Mouse (Mus musculus): ENCODE results near the gene Dnah10.

Gene Dnah10

DNA sequence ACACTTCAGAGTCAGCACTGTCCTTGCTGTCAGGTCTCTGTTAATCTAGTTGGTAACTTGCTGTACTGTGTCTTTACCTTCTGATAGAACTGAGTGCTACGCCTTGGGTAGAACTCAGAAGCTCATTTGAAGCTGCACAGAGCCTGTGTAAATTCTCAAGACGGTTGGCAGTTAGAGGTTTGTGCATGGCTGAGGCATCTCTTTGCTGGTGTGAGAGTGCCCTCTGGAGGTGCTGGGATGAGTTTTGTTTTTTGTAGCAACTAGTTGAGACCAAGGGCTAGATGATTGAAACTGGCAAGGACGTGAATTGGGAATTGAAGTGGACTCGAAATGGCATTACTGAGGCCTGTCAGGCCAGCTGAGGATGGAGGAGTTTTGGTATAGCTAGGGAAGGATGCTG is 144.1 kb downstream of the Dnah10 start:
- peak; percentile 44 for DNase-seq (ENCODE audit: low read depth, low spot score)

DNA sequence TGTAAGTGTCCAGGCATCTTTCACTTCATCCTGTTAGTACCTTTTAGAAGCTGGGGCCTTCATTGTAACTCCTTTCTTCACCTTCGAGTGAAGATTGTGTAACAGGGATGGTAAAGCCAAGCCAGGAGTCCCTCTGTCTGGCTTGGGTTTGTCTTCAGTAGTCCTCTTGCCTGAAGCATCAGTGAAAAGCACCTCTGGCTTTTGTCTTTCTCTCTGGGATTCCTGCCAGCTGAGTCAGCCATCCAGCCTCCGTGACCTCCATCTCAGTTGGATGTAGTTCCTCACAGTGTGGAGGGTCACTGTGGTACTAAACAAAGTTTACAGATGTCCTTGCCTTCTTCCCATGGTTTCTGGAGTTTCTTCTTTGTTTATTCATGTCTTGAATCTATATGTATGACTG is 147.1 kb downstream of the Dnah10 start:
- no peak for DNase-seq (ENCODE audit: low read depth, low spot score)

DNA sequence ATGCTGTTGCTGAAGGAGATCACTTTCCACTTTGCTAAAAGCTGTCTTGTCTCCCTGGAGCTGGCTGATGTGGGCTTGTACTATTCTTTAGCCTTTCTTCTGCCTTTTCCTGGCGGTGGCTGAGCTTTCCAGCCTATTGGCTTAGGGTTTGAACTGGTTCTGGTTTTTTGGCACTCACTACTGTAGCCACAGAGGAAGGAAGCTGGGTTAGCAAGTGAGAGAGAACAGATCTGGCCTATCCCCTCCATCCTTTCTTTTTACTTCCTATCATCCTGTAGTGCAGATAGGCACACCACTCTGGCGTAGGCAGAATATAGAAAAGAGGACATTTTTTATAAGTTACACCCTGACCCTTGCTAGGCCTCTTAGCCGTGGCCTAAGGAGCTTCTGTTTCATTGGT is 148.2 kb downstream of the Dnah10 start:
- no peak for DNase-seq (ENCODE audit: low read depth, low spot score)

DNA sequence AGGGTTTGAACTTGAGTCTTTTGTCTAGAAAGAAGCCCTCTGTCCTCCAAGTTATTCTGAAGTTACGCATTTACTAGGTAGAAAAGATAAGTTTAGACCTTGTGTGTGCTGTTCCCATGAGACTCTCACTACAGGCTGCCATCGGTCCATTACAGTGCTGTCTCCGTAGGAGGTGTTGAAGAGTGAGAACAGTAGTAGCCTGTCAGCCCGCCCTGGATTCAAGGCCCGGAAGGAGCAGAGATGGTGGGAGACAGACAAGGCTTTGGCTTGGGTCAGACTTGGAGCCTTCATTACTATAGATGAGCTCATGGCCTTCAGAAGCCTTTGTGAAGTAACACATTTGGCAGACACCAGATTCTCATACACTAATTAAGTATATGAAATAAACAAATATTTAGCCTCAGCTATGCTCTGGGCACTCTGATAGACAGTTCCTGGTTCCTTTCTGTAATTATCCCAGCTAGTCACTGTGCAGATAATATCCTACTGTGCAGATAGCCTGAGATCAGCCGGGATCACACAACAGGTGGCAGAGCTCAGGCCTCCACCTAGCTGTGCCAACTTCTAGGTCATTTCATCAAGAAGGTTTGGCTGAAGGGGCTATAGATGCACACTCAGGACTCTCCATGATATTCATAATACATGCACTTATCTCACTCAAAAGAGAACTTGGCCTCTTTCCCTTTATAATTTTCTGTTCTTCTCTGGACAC is 149.2 kb downstream of the Dnah10 start:
- DNase-seq (ENCODE audit: low read depth, low spot score) = no peak

DNA sequence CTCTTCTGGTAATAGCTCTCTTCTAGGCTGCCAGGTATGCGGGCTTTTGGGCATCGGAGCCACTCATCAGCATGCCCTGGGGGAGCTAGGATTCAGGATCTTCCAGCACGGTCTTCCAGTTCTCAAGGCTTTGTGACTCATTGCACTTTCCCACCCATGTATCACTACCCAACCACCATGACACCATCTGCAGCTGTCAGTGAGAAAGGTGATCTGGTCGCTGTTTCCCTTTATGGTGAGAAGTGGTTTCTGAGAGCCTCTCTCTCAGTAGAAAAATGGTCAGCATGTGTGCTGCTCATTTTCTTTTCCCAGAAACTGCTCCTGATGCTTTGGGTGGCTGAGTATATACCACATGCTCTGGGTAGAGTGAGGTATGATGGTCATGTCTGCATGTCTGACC is 154.4 kb downstream of the Dnah10 start:
- no peak for DNase-seq (ENCODE audit: low read depth, low spot score)

DNA sequence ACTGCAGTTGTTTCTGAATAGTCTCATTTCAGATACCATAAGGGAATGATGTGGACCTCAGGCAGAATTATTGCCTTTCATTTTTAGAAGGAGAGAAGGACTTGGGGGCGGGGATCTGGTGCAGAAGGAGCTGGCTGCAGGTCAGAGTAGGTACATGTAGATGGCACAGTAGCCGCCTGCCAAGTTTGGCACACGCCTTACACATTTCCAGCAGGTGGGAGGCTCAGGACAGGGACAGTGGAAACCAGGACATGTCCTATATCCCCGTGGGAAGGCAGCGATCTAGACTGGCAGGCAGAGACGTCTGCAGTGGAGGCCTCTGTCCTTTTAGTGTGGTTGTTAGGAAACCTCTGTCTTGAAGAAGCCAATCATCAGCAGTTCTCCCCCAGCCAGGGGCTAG is 154.9 kb downstream of the Dnah10 start:
- no peak for DNase-seq (ENCODE audit: low read depth, low spot score)

DNA sequence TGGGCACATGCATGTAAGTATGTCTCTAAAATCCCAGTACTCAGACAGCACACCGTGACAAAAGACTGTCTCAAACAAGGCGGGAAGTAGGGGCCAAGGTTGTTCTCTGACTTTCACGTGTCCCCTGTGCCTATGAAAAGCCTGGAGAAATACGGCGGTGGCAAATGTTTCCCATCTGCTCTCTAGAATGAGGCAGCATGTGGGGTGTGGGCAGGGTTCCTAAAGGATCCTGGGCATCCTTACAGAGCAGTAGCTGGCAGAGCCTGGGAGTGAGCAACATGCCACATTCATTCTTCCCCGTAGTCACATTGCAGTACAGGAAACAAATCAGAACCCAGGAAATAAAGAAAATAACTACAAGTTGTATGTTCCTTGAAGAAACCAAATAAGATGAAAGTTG is 159.0 kb downstream of the Dnah10 start:
- no peak for DNase-seq (ENCODE audit: low read depth, low spot score)

Measured in forelimb bud, embryonic 11.5 days (tissue).